Mouse (Mus musculus): ENCODE measurements around the gene Fam124a.

DNA sequence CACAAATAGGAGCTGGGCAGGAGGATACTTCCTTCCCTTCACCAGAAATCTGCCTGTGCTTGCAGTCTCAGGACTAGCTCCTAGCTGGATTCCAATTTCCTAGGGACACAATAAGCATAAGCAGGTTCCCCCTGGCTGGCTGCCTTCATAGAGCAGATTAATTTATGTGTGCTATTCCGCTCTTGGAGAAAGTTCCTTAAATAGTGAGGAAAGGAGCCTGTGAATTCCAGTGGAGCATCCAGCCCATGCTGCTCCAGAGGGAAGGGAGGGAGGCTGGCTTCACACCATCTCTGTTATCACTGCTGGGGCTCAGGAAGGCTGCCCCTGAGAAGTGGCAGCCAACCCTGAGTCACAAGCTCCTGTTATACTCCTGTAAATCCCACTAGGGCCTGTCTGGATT lies 46.7 kb downstream of the Fam124a start:
- TF ChIP-seq CTCF (IDR thresholded peaks at IDR 0.05; ENCODE audit: control insufficient read depth, insufficient read depth, insufficient read length), result no peak
- no peak for TF ChIP-seq USF1 (IDR thresholded peaks at IDR 0.05; ENCODE audit: low read depth)
- TF ChIP-seq CEBPB (IDR thresholded peaks at IDR 0.05; ENCODE audit: low read depth), result no peak
- TF ChIP-seq MYOG (IDR thresholded peaks at IDR 0.05; ENCODE audit: control insufficient read depth, extremely low read depth, insufficient read length), result no peak

Measured in C2C12 (cell line).